Mouse (Mus musculus) CH12.LX (cell line): ENCODE data around the gene Rab44. TPM values are rescaled to one million over a fixed set of nuclear protein-coding genes. Genes with fewer than 3 reads are reported as not detected.
"Not testable (repeated sequence)": the region's sequence is repeated elsewhere in the genome, so short reads cannot be mapped to it uniquely, and the experiment has no call there.

Source experiments
- DNase-seq: peaks from one replicate; pipeline ENCODE4 v3.0.0-alpha.2; 2013; ENCODE audit errors: extremely low read depth
- H3K27ac ChIP-seq: 2 replicates; pipeline ENCODE4 v1.5.1; 2012; ENCODE audit warnings: low read depth, mild to moderate bottlenecking, control low read depth, moderate library complexity; ENCODE audit not compliant: insufficient read depth
- H3K27me3 ChIP-seq: replicated peaks from 2 replicates; pipeline ENCODE3; 2012; ENCODE audit warnings: inconsistent platforms
- H3K36me3 ChIP-seq, 2 experiments: replicated peaks in 1 of 2; 2 replicates each; pipeline versions ENCODE3 to v1.6.1; 2012; ENCODE audit warnings: inconsistent platforms in 1 of 2, low read length in 1 of 2, mild to moderate bottlenecking in 1 of 2, mixed read lengths in 1 of 2, moderate library complexity in 1 of 2; ENCODE audit not compliant: control insufficient read depth in 1 of 2, insufficient read depth in 1 of 2
- H3K4me1 ChIP-seq, 2 experiments: 2 replicates each; pipeline ENCODE4 v1.6.1; 2012; ENCODE audit warnings: inconsistent platforms in 1 of 2, moderate library complexity in 1 of 2; ENCODE audit not compliant: insufficient read depth in 2 of 2, control insufficient read depth in 1 of 2
- H3K4me2 ChIP-seq: 2 replicates; pipeline ENCODE4 v1.6.1; 2012; ENCODE audit warnings: low read depth, mild to moderate bottlenecking, control low read depth; ENCODE audit not compliant: poor library complexity, insufficient read depth, severe bottlenecking
- H3K4me3 ChIP-seq, 3 experiments: fragments of 150-350 bp in 1 of 3; sonication (generic) in 1 of 3; replicated peaks in 1 of 3; 2 replicates each; pipeline versions ENCODE3 to v1.5.1; 2011 to 2012; ENCODE audit warnings: low read depth in 2 of 3, low read length in 2 of 3, mild to moderate bottlenecking in 2 of 3, moderate library complexity in 2 of 3, control low read depth in 1 of 3, improper control_type of control experiment in 1 of 3, inconsistent platforms in 1 of 3, mixed read lengths in 1 of 3; ENCODE audit not compliant: poor library complexity in 1 of 3
- H3K79me2 ChIP-seq: replicated peaks from 2 replicates; pipeline ENCODE4 v1.6.1; 2012; ENCODE audit warnings: mild to moderate bottlenecking, moderate library complexity; ENCODE audit not compliant: control insufficient read depth, poor library complexity, insufficient read depth, severe bottlenecking; ENCODE audit errors: extremely low read depth
- H3K9ac ChIP-seq: 2 replicates; pipeline ENCODE4 v1.6.1; 2012; ENCODE audit warnings: low read depth, mild to moderate bottlenecking, control low read depth, moderate library complexity; ENCODE audit not compliant: insufficient read depth
- H3K9me3 ChIP-seq: replicated peaks from 2 replicates; pipeline ENCODE3; 2012; ENCODE audit warnings: low read length, inconsistent platforms, mixed read lengths
- CHD1 ChIP-seq: IDR thresholded peaks from 2 replicates; pipeline ENCODE4 v1.6.1; 2012; ENCODE audit warnings: low read depth, low read length, improper control_type of control experiment, inconsistent platforms
- CHD2 ChIP-seq: IDR thresholded peaks from 2 replicates; pipeline ENCODE4 v1.6.1; 2011; ENCODE audit warnings: low read length, improper control_type of control experiment
- CTCF ChIP-seq, 2 experiments: IDR thresholded peaks in 1 of 2; conservative IDR thresholded peaks in 1 of 2; 2 replicates each; pipeline ENCODE4 v1.5.1; 2011 to 2012; ENCODE audit warnings: low read depth in 2 of 2, low read length in 2 of 2, improper control_type of control experiment in 1 of 2, inconsistent platforms in 1 of 2, mild to moderate bottlenecking in 1 of 2, moderate library complexity in 1 of 2
- E2F4 ChIP-seq: IDR thresholded peaks from 2 replicates; pipeline ENCODE4 v1.6.1; 2011; ENCODE audit warnings: low read depth, low read length, improper control_type of control experiment; ENCODE audit not compliant: insufficient replicate concordance
- ETS1 ChIP-seq: conservative IDR thresholded peaks from 2 replicates; pipeline ENCODE4 v1.6.1; 2012; ENCODE audit warnings: low read depth, mild to moderate bottlenecking, inconsistent platforms, low read length, improper control_type of control experiment, moderate library complexity
- GABPA ChIP-seq: IDR thresholded peaks from 2 replicates; pipeline ENCODE4 v1.6.1; 2012; ENCODE audit warnings: low read depth, low read length, improper control_type of control experiment, inconsistent platforms; ENCODE audit not compliant: insufficient replicate concordance
- JUN ChIP-seq: IDR thresholded peaks from 2 replicates; pipeline ENCODE4 v1.6.1; 2011; ENCODE audit warnings: low read depth, mild to moderate bottlenecking, low read length, improper control_type of control experiment, moderate library complexity; ENCODE audit not compliant: insufficient read depth
- MAFK ChIP-seq: IDR thresholded peaks from 2 replicates; pipeline ENCODE4 v1.6.1; 2011; ENCODE audit warnings: low read length, improper control_type of control experiment; ENCODE audit not compliant: insufficient replicate concordance
- MAZ ChIP-seq: IDR thresholded peaks from 2 replicates; pipeline ENCODE4 v1.6.1; 2012; ENCODE audit warnings: low read depth, mild to moderate bottlenecking, inconsistent platforms, low read length, improper control_type of control experiment, moderate library complexity
- MYC ChIP-seq: IDR thresholded peaks from 2 replicates; pipeline ENCODE4 v1.6.1; 2011; ENCODE audit warnings: low read depth, mild to moderate bottlenecking, improper control_type of control experiment, low read length
- NELFE ChIP-seq: IDR thresholded peaks from 2 replicates; pipeline ENCODE4 v1.6.1; 2011; ENCODE audit warnings: low read depth, low read length, improper control_type of control experiment
- POLR2A ChIP-seq: IDR thresholded peaks from 2 replicates; pipeline ENCODE4 v1.6.1; 2011; ENCODE audit warnings: low read depth, mild to moderate bottlenecking, improper control_type of control experiment, low read length
- POLR2AphosphoS2 ChIP-seq: IDR thresholded peaks from 2 replicates; pipeline ENCODE4 v1.6.1; 2011; ENCODE audit warnings: low read depth, low read length, improper control_type of control experiment
- RAD21 ChIP-seq: IDR thresholded peaks from 2 replicates; pipeline ENCODE4 v1.6.1; 2011; ENCODE audit warnings: low read depth, mild to moderate bottlenecking, low read length, improper control_type of control experiment, moderate library complexity
- SMC3 ChIP-seq: IDR thresholded peaks from 2 replicates; pipeline ENCODE4 v1.6.1; 2011; ENCODE audit warnings: low read depth, low read length, improper control_type of control experiment
- TBP ChIP-seq: conservative IDR thresholded peaks from 2 replicates; pipeline ENCODE4 v1.6.1; 2011; ENCODE audit warnings: low read depth, low read length, improper control_type of control experiment
- UBTF ChIP-seq: IDR thresholded peaks from 2 replicates; pipeline ENCODE4 v1.6.1; 2012; ENCODE audit warnings: low read depth, mild to moderate bottlenecking, inconsistent platforms, low read length, improper control_type of control experiment, moderate library complexity
- USF1 ChIP-seq: IDR thresholded peaks from 2 replicates; pipeline ENCODE4 v1.6.1; 2014; ENCODE audit warnings: low read depth, mild to moderate bottlenecking, inconsistent platforms, low read length, improper control_type of control experiment
- USF2 ChIP-seq: conservative IDR thresholded peaks from 2 replicates; pipeline ENCODE4 v1.6.1; 2011; ENCODE audit warnings: low read depth, low read length, improper control_type of control experiment
- dilution Hi-C: fragments of 300-500 bp; cut with MboI; formaldehyde crosslinking; loops from 2 replicates; pipeline ENCODE4 v1.14.3; 2020; ENCODE audit warnings: low sequenced_read_pairs; ENCODE audit not compliant: extremely low pct_unique_long_range_greater_than_20kb, extremely low pct_ligation_motif_present
- in situ Hi-C: fragments of 300-500 bp; cut with MboI; formaldehyde crosslinking; loops from 3 replicates; pipeline ENCODE4 v1.14.3; 2019; ENCODE audit warnings: low sequenced_read_pairs, low pct_ligation_motif_present, low pct_unique_long_range_greater_than_20kb, mixed read lengths
- polyA plus RNA-seq: library from polyadenylated mRNA; unstranded; fragments of >175 nt; gene quantifications from 2 replicates; pipeline ENCODE4 v1.2.1, GENCODE M21; 2012; ENCODE audit warnings: low read depth; ENCODE audit not compliant: insufficient read length
- total RNA-seq, 2 experiments: library from RNA; depleted of rRNA; stranded (reverse); fragments of 300-350 nt in 1 of 2; fragments of >200 nt in 1 of 2; gene quantifications; 2 replicates each; pipeline ENCODE4 v1.2.3; 2012 to 2014

Gene Rab44
- total and polyA plus RNA-seq, 3 experiments, result 0.30 to 0.34 TPM; not detected in 1

DNA sequence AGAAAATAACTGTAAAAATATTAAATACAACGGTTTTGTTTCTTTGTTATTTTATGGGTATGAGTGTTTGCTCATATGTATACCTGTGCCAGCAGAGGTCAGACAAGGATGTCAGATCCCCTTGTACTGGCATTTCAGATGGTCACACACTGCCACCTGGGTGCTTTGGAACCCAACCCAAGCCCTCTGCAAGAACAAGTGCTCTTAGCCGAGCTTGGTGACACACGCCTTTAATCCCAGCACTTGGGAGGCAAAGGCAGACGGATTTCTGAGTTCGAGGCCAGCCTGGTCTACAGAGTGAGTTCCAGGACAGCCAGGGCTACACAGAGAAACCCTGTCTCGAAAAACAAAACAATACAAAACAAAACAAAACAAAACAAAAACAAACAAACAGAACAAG is 3.6 kb upstream of the Rab44 start:
- not testable (repeated sequence) for DNase-seq

DNA sequence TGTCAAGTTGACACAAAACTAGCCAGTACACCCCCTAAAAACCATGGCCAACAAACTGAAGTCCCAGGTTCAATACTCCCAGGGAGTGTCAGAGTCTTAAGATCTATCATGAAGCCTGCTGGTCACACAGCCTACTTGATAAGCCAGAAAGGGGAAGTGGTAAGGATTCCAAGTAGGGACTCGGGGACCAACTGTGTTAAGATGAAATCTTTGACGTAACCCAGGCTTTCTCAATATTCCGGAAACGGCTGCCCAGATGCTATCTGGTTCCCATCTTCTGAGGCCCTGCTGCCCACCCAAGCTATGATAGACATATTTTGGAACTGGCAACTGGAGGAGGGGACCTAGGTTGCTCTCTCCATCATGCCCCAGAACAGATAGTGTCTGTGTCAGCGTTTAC is 2.6 kb upstream of the Rab44 start:
- H3K4me1 ChIP-seq, result peaks cover 0 to 10% of the 10 kb centered on the region in 2 experiments; a peak in 2 of 4 replicates
- H3K79me2 ChIP-seq, result no peaks in the 10 kb centered on the region
- TF ChIP-seq GABPA, result no peak
- no peak for TF ChIP-seq E2F4
- no peak for TF ChIP-seq UBTF
- TF ChIP-seq MAFK, result no peak
- no peak for TF ChIP-seq CHD2
- no peak for TF ChIP-seq ETS1
- no peak for TF ChIP-seq POLR2A
- no peak for TF ChIP-seq RAD21
- no peak for TF ChIP-seq NELFE
- no peak for TF ChIP-seq MYC
- no peak for TF ChIP-seq USF2
- TF ChIP-seq TBP, result no peak
- TF ChIP-seq USF1, result no peak
- no peak for TF ChIP-seq CHD1
- TF ChIP-seq POLR2AphosphoS2, result no peak
- TF ChIP-seq JUN, result no peak
- TF ChIP-seq CTCF (conservative IDR thresholded peaks at IDR 0.05 in 1 of 2, IDR thresholded peaks at IDR 0.05 in 1 of 2; ENCODE audit: low read depth in 2 of 2, low read length in 2 of 2), result no peak
- no peak for TF ChIP-seq MAZ
- dilution Hi-C loops (no loop called here), in situ Hi-C loops (no loop called here)
- no peak for DNase-seq
- H3K27me3 ChIP-seq, result no peaks in the 10 kb centered on the region
- H3K36me3 ChIP-seq, result no peaks in the 10 kb centered on the region
- H3K27ac ChIP-seq, result no peak overlapping the region
- no peak overlapping the region for H3K4me3 ChIP-seq
- H3K4me2 ChIP-seq, result no peak overlapping the region
- H3K9me3 ChIP-seq, result no peaks in the 10 kb centered on the region
- H3K9ac ChIP-seq, result no peak overlapping the region

More for the DNA sequence above, 3.6 kb upstream of the Rab44 start:
- TF ChIP-seq SMC3, result peak; percentile 40
- TF ChIP-seq RAD21, result peak; percentile 33
- peak in 1 of 2 experiments; percentile 44; a peak in 2 of 4 replicates for TF ChIP-seq CTCF (conservative IDR thresholded peaks at IDR 0.05 in 1 of 2, IDR thresholded peaks at IDR 0.05 in 1 of 2; ENCODE audit: low read depth in 2 of 2, low read length in 2 of 2)
- H3K4me3 ChIP-seq, H3K79me2 ChIP-seq, H3K27ac ChIP-seq, H3K4me2 ChIP-seq, H3K27me3 ChIP-seq, in situ Hi-C loops, H3K9ac ChIP-seq, H3K36me3 ChIP-seq, H3K4me1 ChIP-seq, H3K9me3 ChIP-seq, dilution Hi-C loops: not testable (repeated sequence)
